Mouse (Mus musculus): ENCODE data around the gene Gm20479. TPM values are rescaled to one million over a fixed set of nuclear protein-coding genes. Genes with fewer than 3 reads are reported as not detected.
A peak's percentile ranks its signal among the peaks of the same experiment; 100 is the strongest.

Gene Gm20479
- polyA plus RNA-seq, 1 experiment: 15.8 TPM

DNA sequence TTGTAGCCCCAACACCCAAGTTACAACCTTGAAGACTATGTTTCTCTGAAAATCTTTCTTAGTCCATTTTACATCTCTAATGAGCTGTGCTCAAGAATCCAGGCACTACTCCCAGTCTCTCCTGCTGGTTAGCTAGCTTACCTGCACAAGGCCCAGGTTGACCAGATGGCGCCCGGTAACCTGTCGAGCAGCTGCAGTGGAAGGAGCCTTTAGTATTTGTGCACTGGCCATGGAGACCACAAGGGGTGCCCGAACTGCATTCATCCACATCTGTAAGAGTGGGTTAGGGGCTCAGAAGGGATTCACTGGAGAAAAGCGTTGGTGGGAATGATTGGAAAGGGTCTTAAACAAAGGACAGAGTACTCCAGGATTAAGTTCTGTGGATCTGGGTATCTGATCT lies 34.2 kb downstream of the Gm20479 start:
- Histone ChIP-seq H3K27me3 (ENCODE audit: control insufficient read depth, insufficient read depth, low read length, poor library complexity, severe bottlenecking) (no peaks in the 10 kb centered on the region), H3K9me3 (replicated peaks; ENCODE audit: control insufficient read depth, insufficient read depth, low read length, poor library complexity, severe bottlenecking) (no peaks in the 10 kb centered on the region), H3K27ac (ENCODE audit: insufficient read depth, low read length) (no peak overlapping the region), H3K9ac (ENCODE audit: low read depth, poor library complexity, severe bottlenecking) (no peak overlapping the region), H3K36me3 (ENCODE audit: control insufficient read depth, insufficient read depth, low read length, poor library complexity, severe bottlenecking) (peaks cover 23% of the 10 kb centered on the region), H3K4me3 (ENCODE audit: low read depth, low read length) (no peak overlapping the region), H3K4me1 (ENCODE audit: control insufficient read depth, insufficient read depth, low read length) (peaks cover 4% of the 10 kb centered on the region)
- TF ChIP-seq CTCF (IDR thresholded peaks at IDR 0.05; ENCODE audit: low read depth, low read length) (no peak), POLR2A (IDR thresholded peaks at IDR 0.05; ENCODE audit: insufficient read depth, low read length) (no peak), EP300 (IDR thresholded peaks at IDR 0.05; ENCODE audit: insufficient read depth, low read depth, low read length) (no peak)

DNA sequence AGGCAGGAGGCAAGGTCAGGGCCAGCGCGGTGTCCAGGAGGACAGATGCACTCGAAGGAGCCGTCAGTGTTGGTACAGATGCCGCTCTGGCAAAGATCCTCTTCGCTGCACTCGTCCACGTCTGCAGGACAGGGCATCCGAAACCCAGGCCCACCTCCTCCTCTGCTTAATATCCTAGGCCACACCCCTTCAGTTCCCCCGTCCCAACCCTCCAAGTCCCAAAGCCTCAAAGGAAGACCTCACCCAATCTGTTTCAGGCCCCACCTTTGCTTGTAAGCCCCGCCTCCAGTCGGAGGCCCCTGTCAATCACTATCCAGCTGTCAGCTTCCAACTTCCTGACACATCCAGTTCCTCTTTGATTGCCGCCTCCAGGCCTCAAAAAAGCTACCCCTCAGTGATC lies 34.9 kb downstream of the Gm20479 start:
- no peak for TF ChIP-seq POLR2A (IDR thresholded peaks at IDR 0.05; ENCODE audit: insufficient read depth, low read length)
- TF ChIP-seq CTCF (IDR thresholded peaks at IDR 0.05; ENCODE audit: low read depth, low read length): no peak
- no peak for TF ChIP-seq EP300 (IDR thresholded peaks at IDR 0.05; ENCODE audit: insufficient read depth, low read depth, low read length)
- no peaks in the 10 kb centered on the region for H3K4me1 ChIP-seq (ENCODE audit: control insufficient read depth, insufficient read depth, low read length)
- peak overlapping the region; percentile 27 for H3K4me3 ChIP-seq (ENCODE audit: low read depth, low read length)
- no peaks in the 10 kb centered on the region for H3K27me3 ChIP-seq (ENCODE audit: control insufficient read depth, insufficient read depth, low read length, poor library complexity, severe bottlenecking)
- H3K36me3 ChIP-seq (ENCODE audit: control insufficient read depth, insufficient read depth, low read length, poor library complexity, severe bottlenecking): peaks cover 30% of the 10 kb centered on the region
- 0 out of 2 replicates have a peak overlapping the region, but pooled peaks have one; percentile 0 for H3K9ac ChIP-seq (ENCODE audit: low read depth, poor library complexity, severe bottlenecking)
- no peak overlapping the region for H3K27ac ChIP-seq (ENCODE audit: insufficient read depth, low read length)
- no peaks in the 10 kb centered on the region for H3K9me3 ChIP-seq (replicated peaks; ENCODE audit: control insufficient read depth, insufficient read depth, low read length, poor library complexity, severe bottlenecking)

DNA sequence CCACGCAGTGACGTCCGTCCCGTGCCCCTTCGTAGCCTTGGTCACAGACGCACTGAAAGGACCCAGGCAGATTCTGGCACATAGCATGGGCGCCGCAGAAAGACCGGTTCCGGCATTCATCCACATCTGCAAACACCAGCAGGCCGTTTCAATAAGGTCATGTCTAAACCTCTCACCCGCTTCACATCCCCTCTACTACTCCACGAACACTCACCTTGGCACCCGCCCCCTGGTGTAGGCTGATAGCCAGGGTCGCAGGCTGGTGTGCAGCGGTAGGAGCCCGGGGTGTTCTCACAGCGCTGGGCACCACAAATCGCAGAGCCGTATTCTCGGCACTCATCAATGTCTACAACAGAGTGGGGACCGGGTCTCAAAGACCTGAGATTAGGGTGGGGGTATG lies 37.8 kb downstream of the Gm20479 start:
- H3K9me3 ChIP-seq (replicated peaks; ENCODE audit: control insufficient read depth, insufficient read depth, low read length, poor library complexity, severe bottlenecking): peaks cover 5% of the 10 kb centered on the region
- H3K36me3 ChIP-seq (ENCODE audit: control insufficient read depth, insufficient read depth, low read length, poor library complexity, severe bottlenecking): peaks cover 30% of the 10 kb centered on the region
- no peaks in the 10 kb centered on the region for H3K27me3 ChIP-seq (ENCODE audit: control insufficient read depth, insufficient read depth, low read length, poor library complexity, severe bottlenecking)
- H3K4me1 ChIP-seq (ENCODE audit: control insufficient read depth, insufficient read depth, low read length): no peaks in the 10 kb centered on the region
- H3K9ac ChIP-seq (ENCODE audit: low read depth, poor library complexity, severe bottlenecking): no peak overlapping the region
- no peak overlapping the region for H3K27ac ChIP-seq (ENCODE audit: insufficient read depth, low read length)
- TF ChIP-seq CTCF (IDR thresholded peaks at IDR 0.05; ENCODE audit: low read depth, low read length) (no peak), EP300 (IDR thresholded peaks at IDR 0.05; ENCODE audit: insufficient read depth, low read depth, low read length) (no peak), POLR2A (IDR thresholded peaks at IDR 0.05; ENCODE audit: insufficient read depth, low read length) (no peak)
- no peak overlapping the region for H3K4me3 ChIP-seq (ENCODE audit: low read depth, low read length)

DNA sequence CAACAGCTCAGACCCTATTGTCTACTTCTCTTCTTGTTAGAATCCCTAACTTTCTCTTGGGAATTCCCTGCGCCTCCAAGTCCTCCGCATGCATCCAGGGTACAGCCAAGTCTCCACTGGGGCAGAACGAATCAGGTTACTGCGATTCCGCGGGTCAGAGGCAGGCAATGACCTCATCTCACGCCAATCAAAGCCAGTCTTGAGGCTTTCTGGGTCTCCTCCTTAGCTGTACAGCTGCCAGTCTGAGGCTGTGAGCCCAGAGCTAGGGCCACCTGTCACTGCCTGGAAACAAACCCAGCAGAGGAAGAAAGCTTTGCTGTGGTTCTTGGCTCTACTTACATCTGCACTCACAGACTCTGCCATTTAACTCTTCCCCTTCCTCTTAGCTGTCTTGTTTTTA lies 41.3 kb downstream of the Gm20479 start:
- Histone ChIP-seq H3K4me3 (ENCODE audit: low read depth, low read length) (no peak overlapping the region), H3K4me1 (ENCODE audit: control insufficient read depth, insufficient read depth, low read length) (no peaks in the 10 kb centered on the region), H3K27ac (ENCODE audit: insufficient read depth, low read length) (no peak overlapping the region), H3K36me3 (ENCODE audit: control insufficient read depth, insufficient read depth, low read length, poor library complexity, severe bottlenecking) (peaks cover 33% of the 10 kb centered on the region), H3K9ac (ENCODE audit: low read depth, poor library complexity, severe bottlenecking) (no peak overlapping the region), H3K27me3 (ENCODE audit: control insufficient read depth, insufficient read depth, low read length, poor library complexity, severe bottlenecking) (no peaks in the 10 kb centered on the region), H3K9me3 (replicated peaks; ENCODE audit: control insufficient read depth, insufficient read depth, low read length, poor library complexity, severe bottlenecking) (peaks cover 19% of the 10 kb centered on the region)
- TF ChIP-seq POLR2A (IDR thresholded peaks at IDR 0.05; ENCODE audit: insufficient read depth, low read length) (no peak), EP300 (IDR thresholded peaks at IDR 0.05; ENCODE audit: insufficient read depth, low read depth, low read length) (no peak), CTCF (IDR thresholded peaks at IDR 0.05; ENCODE audit: low read depth, low read length) (no peak)

DNA sequence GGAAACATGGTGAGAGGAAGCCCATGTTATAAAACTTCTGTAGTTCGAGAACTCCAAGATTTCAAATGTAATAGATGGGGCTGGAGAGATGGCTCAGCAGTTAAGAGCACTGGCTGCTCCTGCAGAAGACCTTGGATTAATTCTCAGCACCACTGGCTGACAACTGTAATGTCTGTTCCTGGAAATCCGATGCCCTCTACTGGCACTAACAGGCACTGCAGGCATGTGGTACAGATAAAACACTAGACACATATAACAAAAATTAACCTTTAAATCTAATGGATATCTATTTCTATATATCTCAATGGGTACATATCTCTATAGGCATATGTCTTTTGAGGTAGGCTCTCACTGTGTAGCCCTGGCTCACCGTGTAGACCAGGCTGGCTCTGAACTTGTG lies 42.8 kb downstream of the Gm20479 start:
- no peak overlapping the region for H3K27ac ChIP-seq (ENCODE audit: insufficient read depth, low read length)
- no peak overlapping the region for H3K4me3 ChIP-seq (ENCODE audit: low read depth, low read length)
- no peaks in the 10 kb centered on the region for H3K4me1 ChIP-seq (ENCODE audit: control insufficient read depth, insufficient read depth, low read length)
- H3K27me3 ChIP-seq (ENCODE audit: control insufficient read depth, insufficient read depth, low read length, poor library complexity, severe bottlenecking): no peaks in the 10 kb centered on the region
- H3K9me3 ChIP-seq (replicated peaks; ENCODE audit: control insufficient read depth, insufficient read depth, low read length, poor library complexity, severe bottlenecking): peaks cover 19% of the 10 kb centered on the region
- peaks cover 32% of the 10 kb centered on the region for H3K36me3 ChIP-seq (ENCODE audit: control insufficient read depth, insufficient read depth, low read length, poor library complexity, severe bottlenecking)
- no peak overlapping the region for H3K9ac ChIP-seq (ENCODE audit: low read depth, poor library complexity, severe bottlenecking)
- TF ChIP-seq EP300 (IDR thresholded peaks at IDR 0.05; ENCODE audit: insufficient read depth, low read depth, low read length): no peak
- peak; percentile 16 for TF ChIP-seq CTCF (IDR thresholded peaks at IDR 0.05; ENCODE audit: low read depth, low read length)

DNA sequence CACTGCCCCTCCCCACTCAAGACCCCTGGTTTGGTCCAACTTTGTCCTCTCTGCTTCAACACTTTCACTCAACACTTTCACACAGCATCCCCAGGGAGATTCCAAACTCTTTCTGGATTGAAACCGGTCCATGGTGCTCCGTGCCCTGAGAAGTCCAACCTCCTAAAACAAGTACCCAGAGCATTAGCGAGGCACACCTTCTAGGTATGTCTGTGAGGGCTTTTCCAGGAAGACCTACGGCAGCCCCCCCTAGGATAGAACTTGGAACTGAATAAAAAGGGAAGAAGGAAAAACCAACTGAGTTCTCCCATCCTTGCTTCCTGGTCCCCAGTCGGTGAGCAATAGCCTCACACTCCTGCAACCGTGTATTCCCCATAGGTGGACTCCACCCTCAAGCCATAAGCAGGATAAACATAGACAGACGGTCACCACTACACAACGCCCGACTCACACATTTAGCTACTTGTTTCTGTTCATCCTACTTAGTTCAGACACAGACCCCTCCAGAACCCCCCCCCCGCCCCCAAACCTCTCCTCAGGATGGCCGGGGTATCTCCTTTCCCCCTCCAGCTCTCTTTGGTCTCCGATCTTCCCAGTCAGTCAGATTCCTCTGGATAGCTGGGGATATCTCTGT lies 45.5 kb downstream of the Gm20479 start:
- peak overlapping the region; percentile 57 for H3K9ac ChIP-seq (ENCODE audit: low read depth, poor library complexity, severe bottlenecking)
- H3K9me3 ChIP-seq (replicated peaks; ENCODE audit: control insufficient read depth, insufficient read depth, low read length, poor library complexity, severe bottlenecking): peaks cover 19% of the 10 kb centered on the region
- no peaks in the 10 kb centered on the region for H3K27me3 ChIP-seq (ENCODE audit: control insufficient read depth, insufficient read depth, low read length, poor library complexity, severe bottlenecking)
- no peaks in the 10 kb centered on the region for H3K4me1 ChIP-seq (ENCODE audit: control insufficient read depth, insufficient read depth, low read length)
- peaks cover 16% of the 10 kb centered on the region for H3K36me3 ChIP-seq (ENCODE audit: control insufficient read depth, insufficient read depth, low read length, poor library complexity, severe bottlenecking)
- peak overlapping the region; percentile 58 for H3K4me3 ChIP-seq (ENCODE audit: low read depth, low read length)
- H3K27ac ChIP-seq (ENCODE audit: insufficient read depth, low read length): peak overlapping the region; percentile 95
- TF ChIP-seq POLR2A (IDR thresholded peaks at IDR 0.05; ENCODE audit: insufficient read depth, low read length): no peak
- no peak for TF ChIP-seq CTCF (IDR thresholded peaks at IDR 0.05; ENCODE audit: low read depth, low read length)
- TF ChIP-seq EP300 (IDR thresholded peaks at IDR 0.05; ENCODE audit: insufficient read depth, low read depth, low read length): no peak
